Mouse (Mus musculus) retina, postnatal 7 days (tissue): ENCODE data around the gene Cnot10.

Experiments used
- DNase-seq: peaks from one replicate; pipeline ENCODE4 v3.0.0-alpha.2; 2012; ENCODE audit warnings: low read depth, low spot score

Cnot10 gene

DNA sequence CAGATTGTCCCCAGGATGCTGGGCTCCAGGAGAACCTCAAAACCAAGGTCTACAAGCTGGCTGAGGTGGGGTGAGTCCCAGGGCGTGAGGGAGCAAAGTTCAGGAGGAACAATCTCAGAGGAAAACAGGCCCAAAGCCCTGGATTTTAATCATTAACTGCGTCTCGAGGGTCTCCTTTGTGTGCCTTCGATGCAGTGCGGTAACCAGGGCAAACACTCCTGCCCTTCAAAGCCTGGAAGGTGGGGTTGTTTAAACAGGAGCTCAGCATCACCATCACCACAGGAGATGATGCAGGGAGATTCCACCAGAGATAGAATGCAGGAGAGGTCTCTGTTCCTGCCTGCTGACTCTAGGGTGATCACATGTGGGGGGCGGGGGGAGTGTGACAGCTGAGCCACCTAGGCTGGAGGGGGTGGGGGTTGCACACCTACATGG lies 92.3 kb downstream of the Cnot10 start:
- DNase-seq, result no peak

DNA sequence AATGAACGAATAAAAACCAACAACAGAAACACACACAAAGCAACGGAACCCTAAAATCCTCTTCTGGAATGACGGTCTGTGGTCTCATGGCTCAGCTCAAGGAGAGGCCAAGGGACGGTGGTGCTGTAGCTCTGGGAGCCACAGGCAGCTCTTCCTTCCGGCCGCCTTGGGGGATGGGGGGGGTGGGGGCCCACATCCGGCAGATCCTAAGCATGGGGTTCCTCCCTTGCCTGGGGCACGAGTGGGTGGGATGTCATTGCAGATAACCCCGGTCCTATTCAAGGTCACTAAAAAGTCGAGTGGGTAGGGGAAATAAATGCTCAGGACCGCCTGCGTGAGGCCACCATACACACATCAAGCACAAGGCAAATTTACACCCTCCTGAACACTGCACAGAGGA lies 93.2 kb downstream of the Cnot10 start:
- no peak for DNase-seq

DNA sequence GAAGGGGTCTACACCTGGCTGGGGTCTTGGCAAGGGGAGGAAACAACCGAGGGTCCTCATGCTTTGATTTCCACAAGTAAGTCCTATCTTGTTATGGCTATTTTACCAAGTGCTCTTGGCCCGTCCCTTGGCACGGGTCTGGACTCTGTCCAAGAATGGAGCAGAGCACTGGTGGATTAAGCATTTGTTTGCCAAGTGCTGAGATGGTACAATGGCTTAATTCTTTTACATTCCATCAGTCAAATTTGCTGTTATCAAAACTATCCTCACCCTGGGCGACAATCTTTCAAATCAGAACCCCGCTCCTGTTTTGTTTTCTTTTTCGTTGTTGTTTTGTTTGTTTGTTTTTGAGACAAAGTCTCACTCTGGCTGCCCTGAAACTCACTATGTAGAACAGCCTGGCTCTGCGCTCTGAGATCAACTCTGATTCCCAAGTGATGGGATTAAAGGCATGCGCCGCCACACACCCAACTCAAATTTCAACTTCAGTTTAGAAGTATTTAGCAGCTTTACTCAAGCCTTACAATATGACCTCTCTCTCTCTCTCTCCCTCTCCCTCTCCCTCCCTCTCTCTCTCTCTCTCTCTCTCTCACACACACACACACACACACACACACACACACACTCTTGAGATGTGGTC lies 95.1 kb downstream of the Cnot10 start:
- DNase-seq, result no peak

GRCm38 (mm10) chr9:114543882-114544753 lies 95.9 kb downstream of the Cnot10 start:
- DNase-seq, result no peak

DNA sequence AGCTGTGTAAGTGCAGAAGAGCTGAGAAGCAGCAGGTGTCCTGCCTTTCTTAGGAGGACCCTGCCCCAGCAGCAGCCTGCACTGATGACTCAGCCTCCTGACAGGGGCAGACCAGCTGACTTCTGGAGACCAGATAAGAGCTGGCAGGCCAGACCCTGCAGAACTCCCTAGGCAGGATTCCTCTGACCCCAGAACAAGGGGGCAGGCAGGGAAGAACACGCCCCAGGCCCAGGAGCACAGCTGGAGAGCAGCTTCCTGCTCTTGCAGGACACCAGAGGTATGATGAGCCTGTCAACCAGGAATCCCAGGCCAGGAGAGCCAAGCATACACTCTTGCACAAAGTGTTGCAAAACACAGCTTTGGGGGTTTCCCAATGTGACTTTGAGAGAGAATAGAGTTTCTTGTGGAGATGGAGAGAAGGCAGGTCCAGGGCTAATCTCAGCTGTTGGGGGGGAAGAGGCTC lies 98.7 kb downstream of the Cnot10 start:
- DNase-seq, result no peak

- no peak for DNase-seq
These were observed 100.9 kb downstream of the Cnot10 start for GRCm38 (mm10) chr9:114538996-114539563.

GRCm38 (mm10) chr9:114536628-114537027 lies 103.4 kb downstream of the Cnot10 start:
- no peak for DNase-seq
